Mouse (Mus musculus): ENCODE data around the gene Robo2.

DNA sequence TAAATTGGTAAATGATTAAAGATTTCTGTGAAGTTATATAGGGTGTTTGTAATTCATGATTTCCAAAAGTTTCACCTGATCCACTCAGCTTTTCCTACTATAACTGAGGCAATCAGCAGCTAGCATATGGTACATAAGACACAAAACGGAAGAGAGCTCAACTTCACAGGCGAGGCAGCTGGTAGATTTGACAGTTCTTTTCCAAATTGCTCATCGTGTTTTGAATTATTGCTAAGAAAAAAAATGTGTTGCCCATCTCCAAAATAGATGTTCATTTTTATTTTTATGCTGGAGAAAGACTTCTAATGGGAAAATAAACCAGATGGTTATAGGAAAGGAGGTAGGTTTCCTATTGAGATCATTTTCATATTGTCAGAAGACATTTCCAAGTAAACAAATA lies 405.9 kb downstream of the Robo2 start:
- TF ChIP-seq CTCF (IDR thresholded peaks at IDR 0.05; ENCODE audit: low read depth) (no peak), EP300 (IDR thresholded peaks at IDR 0.05; ENCODE audit: low read depth) (no peak)

Data from heart, postnatal 0 days (tissue).